In genomic region chr9:32562837-32563236, GRCm38 (mm10) we compare ENCODE assay signal across 23 mouse cellular contexts. TPM values are rescaled to one million over a fixed set of nuclear protein-coding genes. Genes with fewer than 3 reads are reported as not detected.
A peak's percentile ranks its signal among the peaks of the same experiment; 100 is the strongest.
DNase-seq lines count a peak whose midpoint lies in the region; ATAC-seq and TF ChIP-seq lines count a peak whose summit lies in the region.
"Had no signal": no experiment of that assay in that cellular context is flagged by ENCODE, and none has a peak within 500 bp of the region (broad histone marks: within the 10 kb centered on the region; RNA-seq: fewer than 3 reads in every experiment).

No protein-coding gene starts in this region.

- no peaks in the 10 kb centered on the region for H3K4me1 ChIP-seq in intestine, embryonic 15.5 days (replicated peaks)
- no peaks in the 10 kb centered on the region for H3K4me1 ChIP-seq in intestine, embryonic 16.5 days (ENCODE audit: control insufficient read depth, insufficient read depth, low read length)
- H3K4me1 ChIP-seq in liver, postnatal 0 days (ENCODE audit: insufficient read depth): peaks cover 4% of the 10 kb centered on the region; the same call in 1 of the 2 replicates
- H3K4me1 ChIP-seq in liver, embryonic 12.5 days: peaks cover 38% of the 10 kb centered on the region
- H3K4me1 ChIP-seq in megakaryocyte, embryonic 14.5 days: peaks cover 98% of the 10 kb centered on the region
- peaks cover 62% of the 10 kb centered on the region for H3K4me1 ChIP-seq in limb, embryonic 13.5 days
- H3K4me1 ChIP-seq: hindbrain, embryonic 15.5 days had no signal

- no peaks in the 10 kb centered on the region for H3K9me3 ChIP-seq in intestine, embryonic 15.5 days
- no peaks in the 10 kb centered on the region for H3K9me3 ChIP-seq in intestine, embryonic 16.5 days (ENCODE audit: control insufficient read depth, low read length)
- H3K9me3 ChIP-seq in liver, postnatal 0 days (ENCODE audit: low read length): no peaks in the 10 kb centered on the region
- H3K9me3 ChIP-seq in liver, embryonic 12.5 days (replicated peaks): no peaks in the 10 kb centered on the region
- no peaks in the 10 kb centered on the region for H3K9me3 ChIP-seq in megakaryocyte, embryonic 14.5 days
- no peaks in the 10 kb centered on the region for H3K9me3 ChIP-seq in limb, embryonic 13.5 days
- H3K9me3 ChIP-seq: embryonic facial prominence, embryonic 12.5 days; heart, embryonic 10.5 days; hindbrain, embryonic 10.5 days; hindbrain, embryonic 15.5 days had no signal

- DNase-seq in liver, postnatal 0 days: no peak
- no peak for DNase-seq in adipocyte (ENCODE audit: low spot score)
- DNase-seq: adrenal gland, postnatal 10 days; cerebellum, adult 11-12 months; cerebellum, adult 9-11 months; gastrocnemius, postnatal 14 days; layer of hippocampus, postnatal 36 days; left cerebral cortex, postnatal 4 days; thymus, postnatal 4 days had no signal

- H3K27ac ChIP-seq in intestine, embryonic 15.5 days: no peak overlapping the region
- H3K27ac ChIP-seq in intestine, embryonic 16.5 days (ENCODE audit: low read length): no peak overlapping the region
- H3K27ac ChIP-seq in liver, postnatal 0 days (ENCODE audit: low read depth): 0 out of 2 replicates have a peak overlapping the region, but pooled peaks have one; percentile 39
- no peak overlapping the region for H3K27ac ChIP-seq in liver, embryonic 12.5 days
- no peak overlapping the region for H3K27ac ChIP-seq in limb, embryonic 13.5 days
- H3K27ac ChIP-seq: embryonic facial prominence, embryonic 12.5 days; heart, embryonic 10.5 days; hindbrain, embryonic 10.5 days; hindbrain, embryonic 15.5 days; kidney, postnatal 0 days had no signal

- TF ChIP-seq CTCF in liver, postnatal 0 days (IDR thresholded peaks at IDR 0.05; ENCODE audit: low read depth): no peak

- peak; percentile 3; the same call in 1 of the 2 replicates for ATAC-seq in intestine, embryonic 15.5 days
- ATAC-seq in intestine, embryonic 16.5 days: no peak
- no peak for ATAC-seq in liver, postnatal 0 days
- ATAC-seq in liver, embryonic 12.5 days: no peak
- ATAC-seq in megakaryocyte, adult 5-6 weeks (ENCODE audit: poor library complexity, severe bottlenecking): no peak
- ATAC-seq in limb, embryonic 13.5 days (ENCODE audit: low FRiP score, low read depth): no peak
- ATAC-seq: forebrain, embryonic 14.5 days; midbrain, embryonic 16.5 days had no signal

- H3K27me3 ChIP-seq in intestine, embryonic 15.5 days (replicated peaks): no peaks in the 10 kb centered on the region; the same call in 1 of the 2 replicates
- no peaks in the 10 kb centered on the region for H3K27me3 ChIP-seq in intestine, embryonic 16.5 days (replicated peaks; ENCODE audit: control insufficient read depth, insufficient read depth, low read length)
- no peaks in the 10 kb centered on the region for H3K27me3 ChIP-seq in liver, postnatal 0 days (ENCODE audit: insufficient read depth, low read length)
- H3K27me3 ChIP-seq in liver, embryonic 12.5 days (replicated peaks): peaks cover 22% of the 10 kb centered on the region
- H3K27me3 ChIP-seq in megakaryocyte, embryonic 14.5 days (replicated peaks): no peaks in the 10 kb centered on the region
- H3K27me3 ChIP-seq in limb, embryonic 13.5 days: peaks cover 12% of the 10 kb centered on the region; the same call in 1 of the 2 replicates
- H3K27me3 ChIP-seq: embryonic facial prominence, embryonic 12.5 days; hindbrain, embryonic 15.5 days had no signal

- H3K36me3 ChIP-seq in intestine, embryonic 15.5 days: no peaks in the 10 kb centered on the region
- H3K36me3 ChIP-seq in intestine, embryonic 16.5 days (ENCODE audit: control insufficient read depth, insufficient read depth, low read length): no peaks in the 10 kb centered on the region
- H3K36me3 ChIP-seq in liver, postnatal 0 days (replicated peaks; ENCODE audit: insufficient read depth, low read length): no peaks in the 10 kb centered on the region
- H3K36me3 ChIP-seq in liver, embryonic 12.5 days: no peaks in the 10 kb centered on the region
- H3K36me3 ChIP-seq in megakaryocyte, embryonic 14.5 days (replicated peaks; ENCODE audit: low read length): no peaks in the 10 kb centered on the region
- H3K36me3 ChIP-seq in limb, embryonic 13.5 days: no peaks in the 10 kb centered on the region
- H3K36me3 ChIP-seq: embryonic facial prominence, embryonic 12.5 days; heart, embryonic 10.5 days; hindbrain, embryonic 10.5 days; hindbrain, embryonic 15.5 days had no signal

- H3K4me2 ChIP-seq in intestine, embryonic 15.5 days (replicated peaks): peak overlapping the region; percentile 19; the same call in 1 of the 2 replicates
- H3K4me2 ChIP-seq in intestine, embryonic 16.5 days (ENCODE audit: low read depth, low read length): no peak overlapping the region
- peak overlapping the region; percentile 44 for H3K4me2 ChIP-seq in liver, postnatal 0 days (ENCODE audit: low read depth, low read length)
- no peak overlapping the region for H3K4me2 ChIP-seq in liver, embryonic 12.5 days
- peak overlapping the region; percentile 34 for H3K4me2 ChIP-seq in limb, embryonic 13.5 days (replicated peaks)
- H3K4me2 ChIP-seq: embryonic facial prominence, embryonic 12.5 days; hindbrain, embryonic 15.5 days; midbrain, embryonic 11.5 days had no signal

- 67% methylated on average over 4 of the region's 4 CpGs for WGBS in intestine, embryonic 15.5 days
- WGBS in intestine, embryonic 16.5 days: 72% methylated on average over 4 of the region's 4 CpGs
- 55% methylated on average over 4 of the region's 4 CpGs for WGBS in liver, postnatal 0 days (ENCODE audit: insufficient replicate concordance)
- 56% methylated on average over 4 of the region's 4 CpGs for WGBS in liver, embryonic 12.5 days (ENCODE audit: insufficient replicate concordance)
- WGBS in limb, embryonic 13.5 days: 61% methylated on average over 4 of the region's 4 CpGs

- H3K4me3 ChIP-seq in intestine, embryonic 15.5 days (replicated peaks): no peak overlapping the region
- H3K4me3 ChIP-seq in intestine, embryonic 16.5 days (ENCODE audit: low read length): no peak overlapping the region
- no peak overlapping the region for H3K4me3 ChIP-seq in liver, postnatal 0 days (ENCODE audit: low read depth, low read length)
- H3K4me3 ChIP-seq in liver, embryonic 12.5 days: no peak overlapping the region
- H3K4me3 ChIP-seq in megakaryocyte, embryonic 14.5 days (replicated peaks): peak overlapping the region; percentile 84
- no peak overlapping the region for H3K4me3 ChIP-seq in limb, embryonic 13.5 days
- H3K4me3 ChIP-seq: embryonic facial prominence, embryonic 12.5 days; heart, embryonic 10.5 days; hindbrain, embryonic 10.5 days; hindbrain, embryonic 15.5 days had no signal

- no peak for TF ChIP-seq EP300 in liver, postnatal 0 days (IDR thresholded peaks at IDR 0.05; ENCODE audit: low read depth)

- no peak overlapping the region for H3K9ac ChIP-seq in intestine, embryonic 15.5 days
- H3K9ac ChIP-seq in intestine, embryonic 16.5 days (ENCODE audit: low read depth, low read length): no peak overlapping the region
- H3K9ac ChIP-seq in liver, postnatal 0 days (replicated peaks): no peak overlapping the region
- H3K9ac ChIP-seq in liver, embryonic 12.5 days: no peak overlapping the region
- H3K9ac ChIP-seq in limb, embryonic 13.5 days: no peak overlapping the region
- H3K9ac ChIP-seq: embryonic facial prominence, embryonic 12.5 days; hindbrain, embryonic 15.5 days had no signal

RNA-seq across cellular contexts. Expression of gene Fli1, which starts 20.2 kb away (rescaled TPM):
- 12.6 and 14.4 TPM in 2 replicates for polyA plus RNA-seq in intestine, embryonic 15.5 days (2015; fragmentation: Nextera tagmentation; extraction: Ambion mirVana)
- 10.1 and 10.3 TPM in 2 replicates for polyA plus RNA-seq in intestine, embryonic 16.5 days (2015; fragmentation: Nextera tagmentation; extraction: Ambion mirVana)
- polyA plus RNA-seq in liver, postnatal 0 days (2015; fragmentation: Nextera tagmentation; extraction: Ambion mirVana): 9.4 and 11.5 TPM in 2 replicates
- polyA plus RNA-seq in liver, embryonic 12.5 days (2016; fragmentation: Nextera tagmentation; extraction: Ambion mirVana): 15.3 and 16.2 TPM in 2 replicates
- polyA plus RNA-seq in megakaryocyte, embryonic 14.5 days (2012; ENCODE audit: insufficient read depth, low replicate concordance): 20.8 and 61.7 TPM in 2 replicates
- total RNA-seq in megakaryocyte, adult 5-6 weeks (2015): 89.0 and 92.7 TPM in 2 replicates
- total RNA-seq in megakaryocyte, adult 5-6 weeks (2017): 95.8 and 106 TPM in 2 replicates
- 34.3 and 37.9 TPM in 2 replicates for polyA plus RNA-seq in limb, embryonic 13.5 days (2015; fragmentation: Nextera tagmentation; extraction: Ambion mirVana)

Comparison
In these comparisons a context has a peak if more than half of its experiments do, and no peak if none do; other contexts are left out.
1. H3K4me2 ChIP-seq: peak in intestine, embryonic 15.5 days (single experiment), liver, postnatal 0 days (single experiment) and limb, embryonic 13.5 days (single experiment); none in intestine, embryonic 16.5 days (single experiment) and liver, embryonic 12.5 days (single experiment).